Mouse (Mus musculus) brain, adult 10 weeks (tissue): Measurements from ENCODE around the gene Camsap1. TPM values are rescaled to one million over a fixed set of nuclear protein-coding genes. Genes with fewer than 3 reads are reported as not detected.

Experiments
- polyA plus RNA-seq: library from polyadenylated mRNA; stranded (reverse); fragments of 350-450 nt; fragmentation: Illumina TruSeq; extraction: RNeasy Lipid Tissue Mini Kit (QIAGEN cat#74804); gene quantifications from one replicate; pipeline ENCODE4 v1.2.3, GENCODE M21; 2015; ENCODE audit warnings: low read depth, low replicate concordance

The Camsap1 gene
- 50.1 TPM for polyA plus RNA-seq

GRCm38 (mm10) chr2:25983159-25983907, at the start of gene Camsap1:
Gene Camsap1, minus strand, starts transcription at chr2:25983282.

GRCm38 (mm10) chr2:26021561-26022257, 38.6 kb upstream of the Camsap1 start, which contains the start of gene Ubac1:
Gene Ubac1, minus strand, starts transcription at chr2:26021747.

Other genes starting within 250 kb of the Camsap1 start
- gene Obp2b, start 246.3 kb downstream of the Camsap1 start, polyA plus RNA-seq, result not detected
- not detected for gene Lcn3, start 217.7 kb downstream of the Camsap1 start, polyA plus RNA-seq
- not detected for gene Lcn11, start 206.3 kb downstream of the Camsap1 start, polyA plus RNA-seq
- gene Gm13539, start 201.0 kb downstream of the Camsap1 start, polyA plus RNA-seq, result not detected
- not detected for gene Glt6d1, start 167.4 kb downstream of the Camsap1 start, polyA plus RNA-seq
- gene Lcn9, start 160.1 kb downstream of the Camsap1 start, polyA plus RNA-seq, result not detected
- gene Sohlh1, start 136.0 kb downstream of the Camsap1 start, polyA plus RNA-seq, result not detected
- gene Kcnt1, start 119.5 kb downstream of the Camsap1 start, polyA plus RNA-seq, result 90.6 TPM
- 68.4 TPM for gene Ubac1, start 38.5 kb upstream of the Camsap1 start, polyA plus RNA-seq
- 55.2 TPM for gene Nacc2, start 139.9 kb upstream of the Camsap1 start, polyA plus RNA-seq
- 0.30 TPM for gene Lhx3, start 225.0 kb upstream of the Camsap1 start, polyA plus RNA-seq